8 mouse cellular contexts compared by ENCODE assay signal in genomic region chr5:24444746-24445427, GRCm38 (mm10). TPM values are rescaled to one million over a fixed set of nuclear protein-coding genes. Genes with fewer than 3 reads are reported as not detected.
DNase-seq lines count a peak whose midpoint lies in the region; ATAC-seq and TF ChIP-seq lines count a peak whose summit lies in the region.

Gene Fastk, minus strand, starts transcription at chr5:24445287.

- peaks cover 12% of the 10 kb centered on the region; the same call in 1 of the 2 replicates for H3K27me3 ChIP-seq in forebrain, embryonic 15.5 days
- H3K27me3 ChIP-seq in liver, postnatal 0 days (ENCODE audit: insufficient read depth, low read length) = no peaks in the 10 kb centered on the region
- H3K27me3 ChIP-seq in neural tube, embryonic 13.5 days = no peaks in the 10 kb centered on the region

- peak within 1 kb of the TSS; percentile 97 for H3K9ac ChIP-seq in forebrain, embryonic 15.5 days (replicated peaks)
- peak within 1 kb of the TSS; percentile 97 for H3K9ac ChIP-seq in liver, postnatal 0 days (replicated peaks)
- H3K9ac ChIP-seq in neural tube, embryonic 13.5 days = peak within 1 kb of the TSS; percentile 92

- H3K36me3 ChIP-seq in forebrain, embryonic 15.5 days = peaks cover 23% of the 10 kb centered on the region
- peaks cover 25% of the 10 kb centered on the region for H3K36me3 ChIP-seq in liver, postnatal 0 days (replicated peaks; ENCODE audit: insufficient read depth, low read length)
- H3K36me3 ChIP-seq in neural tube, embryonic 13.5 days = peaks cover 39% of the 10 kb centered on the region

- WGBS in forebrain, embryonic 15.5 days = under 1% methylated on average over 60 of the region's 60 CpGs
- under 1% methylated on average over 60 of the region's 60 CpGs for WGBS in liver, postnatal 0 days (ENCODE audit: insufficient replicate concordance)
- WGBS in neural tube, embryonic 13.5 days = under 1% methylated on average over 60 of the region's 60 CpGs

- H3K4me1 ChIP-seq in forebrain, embryonic 15.5 days = peaks cover 36% of the 10 kb centered on the region
- H3K4me1 ChIP-seq in liver, postnatal 0 days (ENCODE audit: insufficient read depth) = peaks cover 23% of the 10 kb centered on the region
- peaks cover 38% of the 10 kb centered on the region for H3K4me1 ChIP-seq in neural tube, embryonic 13.5 days (replicated peaks)

- ATAC-seq in forebrain, embryonic 15.5 days (replicated peaks) = peak; percentile 85
- ATAC-seq in liver, postnatal 0 days = peak; percentile 84
- peak; percentile 79 for ATAC-seq in neural tube, embryonic 13.5 days (ENCODE audit: low read depth)

- H3K4me3 ChIP-seq in forebrain, embryonic 15.5 days = peak within 1 kb of the TSS; percentile 96
- H3K4me3 ChIP-seq in liver, postnatal 0 days (ENCODE audit: low read depth, low read length) = peak within 1 kb of the TSS; percentile 98
- peak within 1 kb of the TSS; percentile 86 for H3K4me3 ChIP-seq in neural tube, embryonic 13.5 days

- peak; percentile 89 for DNase-seq in ES-CJ7 (ENCODE audit: low read depth, low spot score)
- peak; percentile 95 for DNase-seq in cerebellum, adult 11-12 months
- peak; percentile 96 for DNase-seq in heart, postnatal 14 days
- DNase-seq in layer of hippocampus, adult 11-12 months (ENCODE audit: low spot score) = peak; percentile 94
- DNase-seq in liver, postnatal 0 days = peak; percentile 96
- DNase-seq in telencephalon, adult 2 months (ENCODE audit: low read depth, low spot score) = peak; percentile 88

- peak within 1 kb of the TSS; percentile 87 for H3K27ac ChIP-seq in forebrain, embryonic 15.5 days (replicated peaks)
- peak within 1 kb of the TSS; percentile 95 for H3K27ac ChIP-seq in liver, postnatal 0 days (ENCODE audit: low read depth)
- H3K27ac ChIP-seq in neural tube, embryonic 13.5 days (replicated peaks) = peak within 1 kb of the TSS; percentile 89

- TF ChIP-seq CTCF in liver, postnatal 0 days (IDR thresholded peaks at IDR 0.05; ENCODE audit: low read depth) = no peak

- no peaks in the 10 kb centered on the region for H3K9me3 ChIP-seq in forebrain, embryonic 15.5 days
- no peaks in the 10 kb centered on the region for H3K9me3 ChIP-seq in liver, postnatal 0 days (ENCODE audit: low read length)
- no peaks in the 10 kb centered on the region for H3K9me3 ChIP-seq in neural tube, embryonic 13.5 days

- peak within 1 kb of the TSS; percentile 96 for H3K4me2 ChIP-seq in forebrain, embryonic 15.5 days (replicated peaks)
- peak within 1 kb of the TSS; percentile 99 for H3K4me2 ChIP-seq in liver, postnatal 0 days (ENCODE audit: low read depth, low read length)
- peak within 1 kb of the TSS; percentile 97 for H3K4me2 ChIP-seq in neural tube, embryonic 13.5 days

- no peak for TF ChIP-seq EP300 in liver, postnatal 0 days (IDR thresholded peaks at IDR 0.05; ENCODE audit: low read depth)

- intact Hi-C loops in heart, postnatal 14 days (cut with DNase I) = no loop called here

RNA-seq across cellular contexts. Expression of gene Fastk, which starts in this region (rescaled TPM):
- 90.6 and 91.4 TPM in 2 replicates for polyA plus RNA-seq in forebrain, embryonic 15.5 days (2015; fragmentation: Nextera tagmentation; extraction: Ambion mirVana)
- 100 to 1,000 TPM; 239 to 243 TPM for total RNA-seq in heart, postnatal 14 days (2021)
- 40.6 and 46.9 TPM in 2 replicates for polyA plus RNA-seq in liver, postnatal 0 days (2015; fragmentation: Nextera tagmentation; extraction: Ambion mirVana)
- polyA plus RNA-seq in neural tube, embryonic 13.5 days (2015; fragmentation: Nextera tagmentation; extraction: Ambion mirVana) = 89.4 and 102 TPM in 2 replicates

Comparison
In these comparisons a context has a peak if more than half of its experiments do, and no peak if none do; other contexts are left out.
1. Peak in every context shown above with its lines: DNase-seq, ATAC-seq, H3K4me3 ChIP-seq and H3K27ac ChIP-seq.